21 mouse cellular contexts compared by ENCODE assay signal in genomic region chr8:94280001-94280613, GRCm38 (mm10). TPM values are rescaled to one million over a fixed set of nuclear protein-coding genes. Genes with fewer than 3 reads are reported as not detected.
"Had no signal": no experiment of that assay in that cellular context is flagged by ENCODE, and none has a peak within 500 bp of the region (broad histone marks: within the 10 kb centered on the region; RNA-seq: fewer than 3 reads in every experiment).

No protein-coding gene starts in this region.

- ATAC-seq: liver, embryonic 12.5 days; midbrain, embryonic 16.5 days had no signal

- H3K27ac ChIP-seq: liver, embryonic 12.5 days; liver, embryonic 14.5 days; midbrain, embryonic 10.5 days; midbrain, embryonic 12.5 days; neural tube, embryonic 13.5 days; neural tube, embryonic 15.5 days had no signal

- DNase-seq: lung, adult 18-20 months; lung, postnatal 14 days; midbrain, embryonic 14.5 days; retina, postnatal 1 day; right cerebral cortex, adult 18-20 months; right cerebral cortex, postnatal 25 days; right cerebral cortex, postnatal 4 days; spleen, adult 18-20 months; thymus, adult 18-20 months; thymus, postnatal 14 days; thymus, postnatal 36 days had no signal

- H3K9ac ChIP-seq: liver, embryonic 12.5 days; liver, embryonic 14.5 days; midbrain, embryonic 12.5 days; neural tube, embryonic 13.5 days; neural tube, embryonic 15.5 days had no signal

- H3K27me3 ChIP-seq: liver, embryonic 12.5 days; midbrain, embryonic 12.5 days; neural tube, embryonic 13.5 days; neural tube, embryonic 15.5 days had no signal

- H3K9me3 ChIP-seq: liver, embryonic 12.5 days; midbrain, embryonic 10.5 days; midbrain, embryonic 12.5 days; neural tube, embryonic 13.5 days; neural tube, embryonic 15.5 days had no signal

- H3K4me2 ChIP-seq: liver, embryonic 12.5 days; midbrain, embryonic 12.5 days; neural tube, embryonic 13.5 days; neural tube, embryonic 15.5 days had no signal

- H3K4me3 ChIP-seq: liver, embryonic 12.5 days; midbrain, embryonic 10.5 days; midbrain, embryonic 12.5 days; myocyte; neural tube, embryonic 13.5 days; neural tube, embryonic 15.5 days had no signal

- H3K36me3 ChIP-seq: midbrain, embryonic 10.5 days; midbrain, embryonic 12.5 days; neural tube, embryonic 13.5 days; neural tube, embryonic 15.5 days had no signal

- H3K4me1 ChIP-seq: midbrain, embryonic 10.5 days; midbrain, embryonic 12.5 days had no signal

RNA-seq across cellular contexts. Expression of gene Slc12a3, which starts 48.9 kb away (rescaled TPM):
- polyA plus RNA-seq: liver, embryonic 12.5 days; midbrain, embryonic 10.5 days; midbrain, embryonic 12.5 days; midbrain, embryonic 16.5 days; neural tube, embryonic 11.5 days; stomach, embryonic 14.5 days had no signal
